Mouse (Mus musculus) spleen, adult 2 months (tissue): ENCODE data around the gene Plcb1.

Source experiments
- CTCF ChIP-seq: fragments of 200-500 bp; IDR thresholded peaks from 2 replicates; pipeline ENCODE4 v1.5.1; 2011; ENCODE audit warnings: mild to moderate bottlenecking, inconsistent platforms; ENCODE audit not compliant: insufficient read depth, insufficient read length, insufficient replicate concordance; ENCODE audit errors: extremely low read depth
- POLR2A ChIP-seq: fragments of 200-500 bp; IDR thresholded peaks from 2 replicates; pipeline ENCODE4 v1.6.1; 2011; ENCODE audit warnings: low read depth, low read length, inconsistent platforms

DNA sequence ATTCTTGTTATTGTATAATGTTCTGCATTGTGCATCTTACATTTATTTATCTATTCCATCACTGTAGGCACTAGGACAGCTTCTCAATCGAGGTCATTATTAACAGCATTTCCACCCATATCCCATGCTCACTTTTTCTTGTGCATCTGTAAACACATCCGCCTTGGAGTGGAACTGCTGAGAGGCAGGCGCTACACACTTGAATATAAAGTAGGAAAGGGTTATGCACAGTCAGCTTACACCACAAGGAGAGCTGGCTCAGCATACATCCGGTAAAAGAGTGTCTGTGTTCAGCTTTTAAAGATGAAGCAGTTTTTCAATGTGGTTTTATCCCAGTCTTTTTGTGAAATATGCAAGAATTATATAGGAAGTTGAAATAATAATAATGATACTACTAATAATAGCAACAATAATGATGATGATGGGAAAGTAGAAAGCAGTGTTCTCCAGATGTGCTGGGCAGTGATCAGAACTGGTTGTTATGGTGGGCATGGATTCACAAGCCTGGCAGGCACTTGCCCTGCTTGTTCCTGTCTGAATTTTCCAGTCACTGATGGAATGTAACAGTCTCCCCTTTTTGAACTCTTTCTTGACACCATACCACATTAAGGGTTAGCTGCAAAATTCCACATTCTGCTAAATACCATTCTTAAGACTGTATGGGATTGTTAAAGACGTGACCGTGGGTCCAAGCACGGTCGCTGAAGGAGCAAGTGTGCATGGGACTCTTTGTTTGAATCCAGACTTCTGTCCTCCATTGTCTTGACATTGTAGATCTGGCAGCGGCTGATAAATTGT, 86.0 kb downstream of the Plcb1 start:
- TF ChIP-seq POLR2A (no peak), CTCF (no peak)
